Mouse (Mus musculus) CH12.LX (cell line): ENCODE results near the gene Dhx32. TPM values are rescaled to one million over a fixed set of nuclear protein-coding genes. Genes with fewer than 3 reads are reported as not detected.

Experiments used
- DNase-seq: peaks from one replicate; pipeline ENCODE4 v3.0.0-alpha.2; 2013; ENCODE audit errors: extremely low read depth
- H3K27ac ChIP-seq: 2 replicates; pipeline ENCODE4 v1.5.1; 2012; ENCODE audit warnings: low read depth, mild to moderate bottlenecking, control low read depth, moderate library complexity; ENCODE audit not compliant: insufficient read depth
- H3K27me3 ChIP-seq: replicated peaks from 2 replicates; pipeline ENCODE3; 2012; ENCODE audit warnings: inconsistent platforms
- H3K36me3 ChIP-seq, 2 experiments: replicated peaks in 1 of 2; 2 replicates each; pipeline versions ENCODE3 to v1.6.1; 2012; ENCODE audit warnings: inconsistent platforms in 1 of 2, low read length in 1 of 2, mild to moderate bottlenecking in 1 of 2, mixed read lengths in 1 of 2, moderate library complexity in 1 of 2; ENCODE audit not compliant: control insufficient read depth in 1 of 2, insufficient read depth in 1 of 2
- H3K4me1 ChIP-seq, 2 experiments: 2 replicates each; pipeline ENCODE4 v1.6.1; 2012; ENCODE audit warnings: inconsistent platforms in 1 of 2, moderate library complexity in 1 of 2; ENCODE audit not compliant: insufficient read depth in 2 of 2, control insufficient read depth in 1 of 2
- H3K4me2 ChIP-seq: 2 replicates; pipeline ENCODE4 v1.6.1; 2012; ENCODE audit warnings: low read depth, mild to moderate bottlenecking, control low read depth; ENCODE audit not compliant: poor library complexity, insufficient read depth, severe bottlenecking
- H3K4me3 ChIP-seq, 3 experiments: fragments of 150-350 bp in 1 of 3; sonication (generic) in 1 of 3; replicated peaks in 1 of 3; 2 replicates each; pipeline versions ENCODE3 to v1.5.1; 2011 to 2012; ENCODE audit warnings: low read depth in 2 of 3, low read length in 2 of 3, mild to moderate bottlenecking in 2 of 3, moderate library complexity in 2 of 3, control low read depth in 1 of 3, improper control_type of control experiment in 1 of 3, inconsistent platforms in 1 of 3, mixed read lengths in 1 of 3; ENCODE audit not compliant: poor library complexity in 1 of 3
- H3K79me2 ChIP-seq: replicated peaks from 2 replicates; pipeline ENCODE4 v1.6.1; 2012; ENCODE audit warnings: mild to moderate bottlenecking, moderate library complexity; ENCODE audit not compliant: control insufficient read depth, poor library complexity, insufficient read depth, severe bottlenecking; ENCODE audit errors: extremely low read depth
- H3K9ac ChIP-seq: 2 replicates; pipeline ENCODE4 v1.6.1; 2012; ENCODE audit warnings: low read depth, mild to moderate bottlenecking, control low read depth, moderate library complexity; ENCODE audit not compliant: insufficient read depth
- H3K9me3 ChIP-seq: replicated peaks from 2 replicates; pipeline ENCODE3; 2012; ENCODE audit warnings: low read length, inconsistent platforms, mixed read lengths
- CHD1 ChIP-seq: IDR thresholded peaks from 2 replicates; pipeline ENCODE4 v1.6.1; 2012; ENCODE audit warnings: low read depth, low read length, improper control_type of control experiment, inconsistent platforms
- CHD2 ChIP-seq: IDR thresholded peaks from 2 replicates; pipeline ENCODE4 v1.6.1; 2011; ENCODE audit warnings: low read length, improper control_type of control experiment
- CTCF ChIP-seq, 2 experiments: IDR thresholded peaks in 1 of 2; conservative IDR thresholded peaks in 1 of 2; 2 replicates each; pipeline ENCODE4 v1.5.1; 2011 to 2012; ENCODE audit warnings: low read depth in 2 of 2, low read length in 2 of 2, improper control_type of control experiment in 1 of 2, inconsistent platforms in 1 of 2, mild to moderate bottlenecking in 1 of 2, moderate library complexity in 1 of 2
- E2F4 ChIP-seq: IDR thresholded peaks from 2 replicates; pipeline ENCODE4 v1.6.1; 2011; ENCODE audit warnings: low read depth, low read length, improper control_type of control experiment; ENCODE audit not compliant: insufficient replicate concordance
- ETS1 ChIP-seq: conservative IDR thresholded peaks from 2 replicates; pipeline ENCODE4 v1.6.1; 2012; ENCODE audit warnings: low read depth, mild to moderate bottlenecking, inconsistent platforms, low read length, improper control_type of control experiment, moderate library complexity
- GABPA ChIP-seq: IDR thresholded peaks from 2 replicates; pipeline ENCODE4 v1.6.1; 2012; ENCODE audit warnings: low read depth, low read length, improper control_type of control experiment, inconsistent platforms; ENCODE audit not compliant: insufficient replicate concordance
- HCFC1 ChIP-seq: IDR thresholded peaks from 2 replicates; pipeline ENCODE4 v1.6.1; 2012; ENCODE audit warnings: low read depth, mild to moderate bottlenecking, inconsistent platforms, low read length, improper control_type of control experiment
- MAZ ChIP-seq: IDR thresholded peaks from 2 replicates; pipeline ENCODE4 v1.6.1; 2012; ENCODE audit warnings: low read depth, mild to moderate bottlenecking, inconsistent platforms, low read length, improper control_type of control experiment, moderate library complexity
- MYC ChIP-seq: IDR thresholded peaks from 2 replicates; pipeline ENCODE4 v1.6.1; 2011; ENCODE audit warnings: low read depth, mild to moderate bottlenecking, improper control_type of control experiment, low read length
- NELFE ChIP-seq: IDR thresholded peaks from 2 replicates; pipeline ENCODE4 v1.6.1; 2011; ENCODE audit warnings: low read depth, low read length, improper control_type of control experiment
- PAX5 ChIP-seq: IDR thresholded peaks from 2 replicates; pipeline ENCODE4 v1.6.1; 2012; ENCODE audit warnings: low read length, inconsistent platforms, mixed read lengths
- POLR2A ChIP-seq: IDR thresholded peaks from 2 replicates; pipeline ENCODE4 v1.6.1; 2011; ENCODE audit warnings: low read depth, mild to moderate bottlenecking, improper control_type of control experiment, low read length
- RAD21 ChIP-seq: IDR thresholded peaks from 2 replicates; pipeline ENCODE4 v1.6.1; 2011; ENCODE audit warnings: low read depth, mild to moderate bottlenecking, low read length, improper control_type of control experiment, moderate library complexity
- TBP ChIP-seq: conservative IDR thresholded peaks from 2 replicates; pipeline ENCODE4 v1.6.1; 2011; ENCODE audit warnings: low read depth, low read length, improper control_type of control experiment
- TCF12 ChIP-seq: IDR thresholded peaks from 2 replicates; pipeline ENCODE4 v1.6.1; 2014; ENCODE audit warnings: low read depth, mild to moderate bottlenecking, inconsistent platforms, low read length, improper control_type of control experiment
- USF2 ChIP-seq: conservative IDR thresholded peaks from 2 replicates; pipeline ENCODE4 v1.6.1; 2011; ENCODE audit warnings: low read depth, low read length, improper control_type of control experiment
- ZKSCAN1 ChIP-seq: IDR thresholded peaks from 2 replicates; pipeline ENCODE4 v1.6.1; 2012; ENCODE audit warnings: low read depth, inconsistent platforms, low read length, improper control_type of control experiment, borderline replicate concordance
- dilution Hi-C: fragments of 300-500 bp; cut with MboI; formaldehyde crosslinking; loops from 2 replicates; pipeline ENCODE4 v1.14.3; 2020; ENCODE audit warnings: low sequenced_read_pairs; ENCODE audit not compliant: extremely low pct_unique_long_range_greater_than_20kb, extremely low pct_ligation_motif_present
- in situ Hi-C: fragments of 300-500 bp; cut with MboI; formaldehyde crosslinking; loops from 3 replicates; pipeline ENCODE4 v1.14.3; 2019; ENCODE audit warnings: low sequenced_read_pairs, low pct_ligation_motif_present, low pct_unique_long_range_greater_than_20kb, mixed read lengths
- polyA plus RNA-seq: library from polyadenylated mRNA; unstranded; fragments of >175 nt; gene quantifications from 2 replicates; pipeline ENCODE4 v1.2.1, GENCODE M21; 2012; ENCODE audit warnings: low read depth; ENCODE audit not compliant: insufficient read length
- total RNA-seq, 2 experiments: library from RNA; depleted of rRNA; stranded (reverse); fragments of 300-350 nt in 1 of 2; fragments of >200 nt in 1 of 2; gene quantifications; 2 replicates each; pipeline ENCODE4 v1.2.3; 2012 to 2014

Dhx32 gene
- total and polyA plus RNA-seq, 3 experiments, result 16.3 to 20.6 (median 16.9) TPM

GRCm38 (mm10) chr7:133720616-133721015 lies 61.9 kb downstream of the Dhx32 start:
- no peak overlapping the region for H3K27ac ChIP-seq
- no peak overlapping the region for H3K4me2 ChIP-seq
- H3K4me1 ChIP-seq, result peaks cover 0 to 5% of the 10 kb centered on the region in 2 experiments; a peak in 2 of 4 replicates
- H3K36me3 ChIP-seq, result peaks cover 83 to 98% of the 10 kb centered on the region in 2 experiments
- H3K9ac ChIP-seq, result no peak overlapping the region
- TF ChIP-seq ETS1 (no peak), TCF12 (no peak), CHD2 (no peak), ZKSCAN1 (no peak), HCFC1 (no peak), TBP (no peak), NELFE (no peak), PAX5 (no peak), USF2 (no peak), GABPA (no peak), E2F4 (no peak), MAZ (no peak), POLR2A (no peak)
- no peaks in the 10 kb centered on the region for H3K79me2 ChIP-seq
- H3K27me3 ChIP-seq, result no peaks in the 10 kb centered on the region
- no peaks in the 10 kb centered on the region for H3K9me3 ChIP-seq
- H3K4me3 ChIP-seq, result no peak overlapping the region
- in situ Hi-C loops, result no loop called here
- dilution Hi-C loops, result no loop called here
- DNase-seq, result no peak

- H3K9ac ChIP-seq, result no peak overlapping the region
- peaks cover 83 to 99% of the 10 kb centered on the region in 2 experiments for H3K36me3 ChIP-seq
- TF ChIP-seq MYC (no peak), CTCF (conservative IDR thresholded peaks at IDR 0.05 in 1 of 2, IDR thresholded peaks at IDR 0.05 in 1 of 2; ENCODE audit: low read depth in 2 of 2, low read length in 2 of 2) (peak in 1 of 2 experiments; percentile 10; a peak in 1 of 4 replicates)
- TF ChIP-seq, all 38 proteins: peak for 1
- H3K4me1 ChIP-seq, result peaks cover 5 to 14% of the 10 kb centered on the region in 2 experiments
- no peaks in the 10 kb centered on the region for H3K9me3 ChIP-seq
- dilution Hi-C loops, result no loop called here
- DNase-seq, result no peak
- H3K79me2 ChIP-seq, result no peaks in the 10 kb centered on the region
- H3K27me3 ChIP-seq, result no peaks in the 10 kb centered on the region
- in situ Hi-C loops, result no loop called here
- H3K4me2 ChIP-seq, result no peak overlapping the region
- no peak overlapping the region for H3K27ac ChIP-seq
- no peak overlapping the region for H3K4me3 ChIP-seq
Observed at GRCm38 (mm10) chr7:133718580-133718979, 63.9 kb downstream of the Dhx32 start.

GRCm38 (mm10) chr7:133715387-133715786 lies 67.1 kb downstream of the Dhx32 start:
- no peak for DNase-seq
- Histone ChIP-seq H3K4me3 (no peak overlapping the region), H3K4me1 (peaks cover 5 to 14% of the 10 kb centered on the region in 2 experiments), H3K9ac (no peak overlapping the region), H3K9me3 (no peaks in the 10 kb centered on the region), H3K79me2 (peaks cover 4% of the 10 kb centered on the region; the same call in 1 of the 2 replicates), H3K36me3 (peaks cover 65 to 90% of the 10 kb centered on the region in 2 experiments), H3K27ac (peak overlapping the region; percentile 47; the same call in 1 of the 2 replicates), H3K27me3 (no peaks in the 10 kb centered on the region), H3K4me2 (no peak overlapping the region)
- in situ Hi-C loops (no loop called here), dilution Hi-C loops (no loop called here)
- TF ChIP-seq NELFE, result no peak
- TF ChIP-seq RAD21, result no peak
- no peak for TF ChIP-seq CHD1
- TF ChIP-seq CTCF (conservative IDR thresholded peaks at IDR 0.05 in 1 of 2, IDR thresholded peaks at IDR 0.05 in 1 of 2; ENCODE audit: low read depth in 2 of 2, low read length in 2 of 2), result no peak
